Mouse (Mus musculus): ENCODE results near the gene Nek1. TPM values are rescaled to one million over a fixed set of nuclear protein-coding genes. Genes with fewer than 3 reads are reported as not detected.
A peak's percentile ranks its signal among the peaks of the same experiment; 100 is the strongest.
"Not testable (repeated sequence)": the region's sequence is repeated elsewhere in the genome, so short reads cannot be mapped to it uniquely, and the experiment has no call there.

Gene Nek1
- total RNA-seq, 1 experiment from 2014 or later = 21.7 TPM

- not testable (repeated sequence) for DNase-seq
These were observed 8.6 kb upstream of the Nek1 start for GRCm38 (mm10) chr8:60984260-60985010.

DNA sequence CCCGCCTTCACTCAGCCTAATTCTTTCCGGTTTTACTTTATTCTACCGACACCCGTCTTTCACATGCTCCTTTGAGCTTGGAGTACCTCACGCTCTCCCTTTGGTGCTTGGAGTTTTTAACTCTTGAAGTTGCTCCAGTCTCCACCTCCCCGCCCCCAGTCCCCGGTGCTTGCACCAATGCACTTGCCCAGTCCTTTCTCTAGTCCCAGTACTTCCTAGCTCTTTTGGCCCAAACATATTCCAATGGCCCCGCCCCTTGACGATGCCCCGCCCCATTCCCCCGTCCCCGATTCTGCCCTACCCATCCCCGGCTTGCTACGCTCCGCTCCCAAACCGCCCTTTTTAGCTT is 460 bp upstream of the Nek1 start:
- DNase-seq = peak; percentile 84

DNA sequence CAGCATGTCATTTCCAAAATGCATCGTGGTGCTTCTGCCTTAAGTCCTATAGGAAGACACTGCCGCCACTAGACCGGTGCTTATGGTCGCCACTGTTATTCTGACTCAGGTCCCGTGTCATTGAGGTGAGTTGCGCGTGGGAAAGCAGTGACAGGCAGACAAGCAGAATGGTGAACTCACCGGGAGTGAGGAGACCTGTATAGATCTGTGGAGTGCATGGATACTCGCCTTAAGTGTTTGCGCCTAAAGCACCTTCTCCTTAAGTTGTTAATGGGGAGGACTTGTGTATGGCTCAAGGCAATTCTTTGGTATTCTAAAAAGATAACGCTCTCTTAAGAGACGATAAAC is 618 bp downstream of the Nek1 start:
- DNase-seq = no peak

DNA sequence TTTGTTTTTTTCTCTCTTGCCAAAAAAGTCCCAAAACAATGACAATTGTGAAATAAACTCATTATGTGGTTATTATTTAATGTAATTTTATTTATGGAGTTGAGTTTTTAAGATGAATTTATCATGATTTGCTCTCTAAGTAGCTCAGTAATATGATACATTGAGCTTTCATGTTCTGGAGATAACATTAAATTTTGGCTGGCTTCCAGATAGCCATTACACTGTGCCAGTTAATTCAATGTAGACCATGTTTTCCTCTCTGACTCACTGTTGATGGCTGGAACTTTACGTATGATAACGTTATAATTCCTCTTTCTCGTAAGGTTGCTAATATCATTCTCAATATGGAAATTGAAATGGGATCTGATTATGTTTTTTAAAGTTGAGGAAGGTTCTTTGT is 3.5 kb downstream of the Nek1 start:
- DNase-seq = no peak

DNA sequence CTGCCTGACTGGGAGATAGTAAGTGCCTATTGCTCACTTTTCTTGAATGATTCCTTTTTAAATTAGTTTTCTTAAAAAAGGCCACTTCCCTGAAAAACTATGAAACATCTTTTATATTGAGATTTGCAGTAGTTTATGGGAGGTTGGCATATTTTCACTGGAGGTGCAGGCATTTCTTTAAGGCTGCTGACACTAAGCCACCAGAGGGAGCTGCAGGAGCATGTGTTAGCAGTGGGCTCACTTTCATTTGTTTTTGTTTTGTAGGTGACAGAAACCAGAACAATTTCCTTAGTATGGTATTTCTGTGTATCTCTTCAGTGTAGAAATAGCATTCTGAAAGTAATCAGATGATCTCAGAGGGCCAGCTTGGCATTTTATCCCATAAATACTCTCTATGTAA is 49.0 kb downstream of the Nek1 start:
- DNase-seq = peak; percentile 47

DNA sequence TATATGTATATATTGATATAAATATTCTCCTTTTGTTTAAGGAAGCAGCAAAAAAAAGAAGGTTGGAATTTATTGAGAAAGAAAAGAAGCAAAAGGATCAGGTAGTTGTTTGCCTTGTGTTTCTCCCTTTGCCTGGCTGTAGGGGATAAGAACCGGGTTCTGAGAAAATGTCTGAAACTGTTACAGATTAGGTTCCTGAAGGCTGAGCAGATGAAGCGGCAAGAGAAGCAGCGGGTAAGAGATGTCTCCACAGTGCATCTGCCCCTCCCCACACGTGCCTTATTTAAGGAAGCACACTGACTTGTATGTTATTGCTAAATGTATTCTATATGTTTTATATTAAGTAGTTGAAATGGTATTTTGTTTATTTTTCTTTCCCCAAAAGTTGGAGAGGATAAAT is 50.9 kb downstream of the Nek1 start:
- DNase-seq = no peak

- DNase-seq = no peak
These were observed 53.8 kb downstream of the Nek1 start for GRCm38 (mm10) chr8:61046816-61047215.

GRCm38 (mm10) chr8:61053017-61053416 is 60.0 kb downstream of the Nek1 start:
- DNase-seq = no peak

- DNase-seq = no peak
These were observed 61.3 kb downstream of the Nek1 start for GRCm38 (mm10) chr8:61054313-61054712.

GRCm38 (mm10) chr8:61056997-61057396 is 64.0 kb downstream of the Nek1 start:
- DNase-seq = no peak

GRCm38 (mm10) chr8:61059143-61059542 is 66.1 kb downstream of the Nek1 start:
- no peak for DNase-seq

DNA sequence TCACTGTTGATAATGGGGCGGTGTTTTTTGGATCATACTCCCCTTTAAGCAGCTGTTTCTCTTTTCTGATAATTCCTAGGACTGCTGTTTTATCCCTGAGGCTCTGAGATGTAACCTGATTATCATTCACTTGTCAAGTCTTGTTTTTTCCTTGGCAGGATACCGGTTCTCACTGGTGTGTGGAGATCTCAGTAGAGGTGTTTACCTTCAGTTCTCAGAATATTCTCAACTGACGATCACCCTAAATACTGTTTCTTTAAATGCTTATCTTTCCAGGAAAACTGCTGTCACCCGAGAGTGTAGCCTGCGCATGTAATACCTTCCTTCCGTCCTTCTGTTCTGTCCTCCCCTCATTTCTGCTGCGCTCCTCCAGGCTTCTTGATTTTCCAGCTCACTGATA is 67.4 kb downstream of the Nek1 start:
- DNase-seq = no peak

GRCm38 (mm10) chr8:61075059-61075458 is 82.1 kb downstream of the Nek1 start:
- DNase-seq = no peak

DNA sequence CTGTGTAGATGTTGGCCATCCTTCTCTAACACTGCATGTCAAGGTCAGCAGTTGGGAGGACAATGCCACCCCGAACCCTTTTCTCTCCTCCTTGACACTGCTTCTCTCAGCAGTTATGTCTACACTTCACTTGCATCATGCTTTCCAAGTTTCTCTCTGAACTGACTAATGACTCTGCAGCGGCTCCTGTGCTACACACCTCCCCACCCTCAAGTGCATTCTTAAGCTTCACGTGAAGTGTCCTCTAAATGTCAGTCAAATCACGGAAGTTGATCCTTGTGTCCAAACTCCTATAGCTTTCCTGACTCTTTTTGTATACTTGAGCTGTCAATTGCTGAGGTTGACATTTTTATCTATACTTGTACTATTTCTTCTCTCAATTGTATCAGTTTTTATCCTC is 117.5 kb downstream of the Nek1 start:
- DNase-seq = no peak

DNA sequence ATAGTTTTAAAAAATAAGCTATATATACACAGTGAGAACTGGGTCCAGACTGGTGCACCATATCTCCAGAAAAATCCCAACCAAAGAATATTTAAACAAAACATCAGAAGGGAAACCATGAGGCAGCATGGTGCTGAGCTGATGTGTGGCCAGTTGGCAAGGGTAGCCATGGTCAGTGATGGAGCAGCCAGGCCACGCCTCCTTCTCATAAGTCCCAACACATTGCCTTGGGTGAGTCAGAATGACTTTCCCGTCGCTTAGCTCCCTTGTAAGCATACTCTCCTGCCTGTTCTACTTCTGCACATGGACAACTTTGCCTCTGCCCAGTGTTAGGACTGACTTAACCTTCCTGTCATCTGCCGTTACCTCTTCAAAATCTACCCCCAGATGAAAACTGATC is 118.9 kb downstream of the Nek1 start:
- DNase-seq = peak; percentile 16

GRCm38 (mm10) chr8:61121631-61122030 is 128.6 kb downstream of the Nek1 start:
- DNase-seq = no peak

DNA sequence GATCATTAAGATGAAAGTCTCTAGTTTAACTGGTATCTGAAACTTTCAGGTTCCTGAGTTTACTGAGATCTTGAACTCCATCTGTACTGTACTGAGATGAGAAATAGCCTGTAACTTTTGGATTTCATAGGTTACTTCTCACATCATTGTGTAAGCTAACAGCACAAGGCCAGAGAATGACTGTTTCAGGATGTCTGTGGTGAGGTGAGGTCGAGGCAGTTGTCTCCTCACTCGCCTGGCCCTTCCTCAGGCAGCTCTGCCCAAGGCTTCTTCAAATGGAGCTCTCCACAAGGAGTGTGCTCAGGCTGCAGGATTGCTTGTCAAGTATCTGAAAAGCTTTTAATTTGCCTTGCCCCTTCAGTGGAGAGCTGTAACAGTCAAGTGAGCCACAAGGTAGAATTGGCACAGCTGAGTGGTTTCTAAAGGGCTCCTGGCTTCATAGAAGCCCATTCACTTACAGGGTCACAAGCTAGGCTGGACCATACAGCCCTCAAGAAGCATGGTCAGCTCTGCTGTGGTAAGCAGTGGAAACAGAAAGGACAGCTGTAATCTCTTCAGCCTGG is 134.4 kb downstream of the Nek1 start:
- no peak for DNase-seq

GRCm38 (mm10) chr8:61132561-61133134 is 139.7 kb downstream of the Nek1 start:
- DNase-seq = no peak

- no peak for DNase-seq
These were observed 148.9 kb downstream of the Nek1 start for GRCm38 (mm10) chr8:61141869-61142268.

GRCm38 (mm10) chr8:61142302-61142701 is 149.3 kb downstream of the Nek1 start:
- DNase-seq = no peak

- DNase-seq = no peak
These were observed 149.8 kb downstream of the Nek1 start for GRCm38 (mm10) chr8:61142845-61143244.

DNA sequence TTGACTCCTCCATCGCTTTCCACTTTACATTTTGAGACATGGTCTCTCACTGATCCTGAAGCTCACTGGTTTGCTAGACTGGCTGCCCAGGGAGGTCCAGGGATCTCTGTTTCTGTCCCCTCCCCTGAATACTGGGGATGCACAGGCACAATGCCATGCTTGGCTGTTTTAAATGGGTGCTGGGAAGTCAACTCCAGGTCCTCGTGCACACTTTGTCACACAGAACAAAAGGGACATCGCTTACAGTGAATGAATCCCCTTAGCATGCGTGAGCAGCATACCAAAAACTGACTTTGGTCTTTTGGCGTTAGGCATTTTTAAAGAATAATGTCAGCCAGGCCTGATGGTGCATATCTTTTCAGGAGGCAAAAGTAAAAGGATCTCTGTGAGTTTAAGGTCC is 155.7 kb downstream of the Nek1 start:
- no peak for DNase-seq

DNA sequence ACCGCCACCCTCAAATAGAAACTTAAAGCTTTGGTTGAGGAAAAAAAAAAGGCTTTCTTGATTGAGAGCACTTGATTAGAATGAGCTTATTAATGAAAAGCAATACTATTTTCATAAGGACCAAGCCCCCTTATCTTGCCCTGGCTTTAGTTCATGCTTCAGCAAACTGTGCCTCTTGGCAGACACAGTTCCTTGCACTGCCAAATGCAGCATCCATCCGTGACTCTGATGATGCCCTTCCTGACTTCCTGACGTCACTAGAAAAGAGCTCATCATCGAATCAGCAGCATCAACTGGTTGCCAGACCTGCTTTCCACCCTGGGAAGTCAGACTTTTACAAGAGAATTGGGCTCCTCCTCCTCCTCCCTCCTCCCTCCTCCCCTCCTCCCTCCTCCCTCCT is 157.6 kb downstream of the Nek1 start:
- DNase-seq = no peak

DNA sequence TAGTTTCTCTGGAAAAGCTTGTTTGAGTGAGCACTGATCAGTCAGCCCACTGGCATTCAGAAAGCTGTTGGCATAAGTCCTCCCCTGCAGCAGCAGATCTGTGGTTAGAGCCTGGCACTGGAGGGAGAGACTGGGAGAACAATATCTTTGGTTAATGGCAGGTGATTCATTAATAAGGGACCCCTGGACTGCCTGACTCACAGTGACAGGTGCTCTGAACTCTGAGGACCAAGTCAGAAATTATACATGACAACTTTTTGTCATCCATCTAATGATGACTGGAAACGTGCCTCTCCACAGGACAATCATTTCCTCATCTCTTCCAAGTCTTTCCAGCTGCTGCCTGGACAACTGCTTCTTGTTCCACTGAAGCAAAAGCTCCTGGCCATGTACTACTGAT is 163.4 kb downstream of the Nek1 start:
- no peak for DNase-seq
